Mouse (Mus musculus) liver, postnatal 0 days (tissue): ENCODE data around the gene Lmtk3. TPM values are rescaled to one million over a fixed set of nuclear protein-coding genes. Genes with fewer than 3 reads are reported as not detected.

Source experiments
- ATAC-seq: fragments of 200-750 bp; cut with Nextera tagmentation; 2 replicates; pipeline ENCODE4 v1.8.0; 2017; ENCODE audit warnings: mild to moderate bottlenecking, moderate library complexity
- DNase-seq: peaks from one replicate; pipeline ENCODE4 v3.0.0-alpha.2; 2016
- H3K27ac ChIP-seq: fragments of 300-500 bp; sonication (generic); 2 replicates; pipeline ENCODE4 v1.5.1; 2014; ENCODE audit warnings: antibody characterized with exemption, moderate library complexity, mild to moderate bottlenecking, low read depth
- H3K27me3 ChIP-seq: fragments of 300-500 bp; sonication (generic); 2 replicates; pipeline ENCODE4 v1.6.1; 2014; ENCODE audit warnings: low read length, control low read depth, mixed read lengths; ENCODE audit not compliant: insufficient read depth
- H3K36me3 ChIP-seq: fragments of 300-500 bp; sonication (generic); replicated peaks from 2 replicates; pipeline ENCODE4 v1.6.1; 2014; ENCODE audit warnings: mild to moderate bottlenecking, control low read depth, low read length, moderate library complexity, mixed read lengths; ENCODE audit not compliant: insufficient read depth
- H3K4me1 ChIP-seq: fragments of 300-500 bp; sonication (generic); 2 replicates; pipeline ENCODE4 v1.6.1; 2014; ENCODE audit warnings: antibody characterized with exemption, mild to moderate bottlenecking, control low read depth; ENCODE audit not compliant: insufficient read depth
- H3K4me2 ChIP-seq: fragments of 300-500 bp; sonication (generic); 2 replicates; pipeline ENCODE4 v1.6.1; 2014; ENCODE audit warnings: low read depth, mild to moderate bottlenecking, low read length, moderate library complexity, mixed read lengths
- H3K4me3 ChIP-seq: fragments of 300-500 bp; sonication (generic); 2 replicates; pipeline ENCODE4 v1.5.1; 2014; ENCODE audit warnings: low read depth, low read length
- H3K9ac ChIP-seq: fragments of 300-500 bp; sonication (generic); replicated peaks from 2 replicates; pipeline ENCODE4 v1.6.1; 2014; ENCODE audit warnings: mild to moderate bottlenecking, moderate library complexity
- H3K9me3 ChIP-seq: fragments of 300-500 bp; sonication (generic); 2 replicates; pipeline ENCODE4 v1.6.1; 2016; ENCODE audit warnings: mild to moderate bottlenecking, control low read depth, low read length, mixed read lengths
- CTCF ChIP-seq: sonication (generic); IDR thresholded peaks from 2 replicates; pipeline ENCODE4 v1.5.1; 2016; ENCODE audit warnings: antibody characterized with exemption, low read depth
- EP300 ChIP-seq: IDR thresholded peaks from 2 replicates; pipeline ENCODE4 v1.6.1; 2016; ENCODE audit warnings: antibody characterized with exemption, low read depth, mild to moderate bottlenecking
- WGBS: fragments of 180-500 bp; shearing (Covaris S2); extraction: QIAGEN DNeasy Blood & Tissue Kit; methylation state at CpG from one replicate; pipeline ENCODE4 v1.1.7; 2014; ENCODE audit not compliant: insufficient replicate concordance; 5-methylcytosine and 5-hydroxymethylcytosine counted together
- polyA plus RNA-seq: library from polyadenylated mRNA; unstranded; fragments of >200 nt; fragmentation: Nextera tagmentation; extraction: Ambion mirVana; gene quantifications from 2 replicates; pipeline ENCODE4 v1.2.1, GENCODE M21; 2015

Gene Lmtk3
- polyA plus RNA-seq, 1 experiment from 2014 or later = not detected

DNA sequence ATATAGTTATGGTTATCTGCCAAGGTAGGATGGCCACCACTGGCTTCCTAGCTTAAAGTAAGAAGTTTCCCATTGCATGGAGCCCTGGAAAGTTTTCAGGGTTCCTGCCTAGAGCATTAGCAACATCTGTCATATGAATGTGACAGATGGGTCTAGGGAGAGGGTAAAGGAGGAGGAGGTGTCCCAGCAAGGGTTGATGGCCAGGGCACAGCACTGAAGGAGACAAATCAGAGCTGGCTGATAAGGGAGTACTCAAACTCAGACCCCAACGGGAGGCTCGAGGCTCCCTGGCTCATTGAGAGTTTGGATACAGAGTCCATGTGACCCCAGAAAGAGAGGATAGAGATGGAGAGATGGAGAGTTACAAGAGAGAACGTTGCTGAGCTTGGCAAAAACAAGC lies 67.1 kb downstream of the Lmtk3 start:
- Histone ChIP-seq H3K27ac (no peak overlapping the region), H3K9me3 (no peaks in the 10 kb centered on the region), H3K4me3 (no peak overlapping the region), H3K27me3 (no peaks in the 10 kb centered on the region), H3K36me3 (no peaks in the 10 kb centered on the region), H3K9ac (no peak overlapping the region), H3K4me2 (no peak overlapping the region), H3K4me1 (no peaks in the 10 kb centered on the region)
- 56% methylated on average over 3 of the region's 3 CpGs for WGBS
- no peak for TF ChIP-seq CTCF
- no peak for TF ChIP-seq EP300
- DNase-seq (no peak), ATAC-seq (no peak)

DNA sequence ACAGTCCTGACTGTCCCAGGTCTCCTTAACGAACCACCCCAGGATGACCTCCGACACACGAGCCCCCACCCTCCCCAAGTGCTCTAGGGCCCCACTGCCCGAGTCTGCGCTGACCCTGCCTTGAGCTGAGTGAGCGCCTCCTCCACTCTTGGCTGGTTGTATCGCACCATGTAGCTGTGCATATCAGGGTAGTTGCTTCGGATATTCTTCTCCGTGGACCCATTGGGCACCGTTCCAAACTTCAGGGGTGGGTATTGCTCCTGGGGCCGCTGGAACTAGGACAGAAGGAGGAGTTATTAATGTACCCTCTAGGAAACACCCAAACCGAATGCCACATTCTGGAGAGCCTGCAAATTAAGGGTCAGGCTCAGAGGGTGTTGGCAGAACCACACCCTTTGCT lies 69.6 kb downstream of the Lmtk3 start:
- Histone ChIP-seq H3K27ac (no peak overlapping the region), H3K9ac (no peak overlapping the region), H3K27me3 (peaks cover 21% of the 10 kb centered on the region), H3K9me3 (no peaks in the 10 kb centered on the region), H3K4me3 (no peak overlapping the region), H3K4me1 (peaks cover 7% of the 10 kb centered on the region; the same call in 1 of the 2 replicates), H3K4me2 (no peak overlapping the region), H3K36me3 (no peaks in the 10 kb centered on the region)
- TF ChIP-seq CTCF (no peak), EP300 (no peak)
- ATAC-seq (no peak), DNase-seq (no peak)
- 85% methylated on average over 12 of the region's 12 CpGs for WGBS

Other genes with a start within 250 kb of the Lmtk3 start
- gene Hsd17b14, start 228.8 kb upstream of the Lmtk3 start, polyA plus RNA-seq = 0.24 and 0.62 TPM in 2 replicates
- gene Bcat2, start 213.6 kb upstream of the Lmtk3 start, polyA plus RNA-seq = 32.3 and 38.9 TPM in 2 replicates
- 7.6 and 7.8 TPM in 2 replicates for gene Fgf21, start 168.2 kb upstream of the Lmtk3 start, polyA plus RNA-seq
- gene Fut1, start 166.4 kb upstream of the Lmtk3 start, polyA plus RNA-seq = 0.56 TPM in 1 of 2 replicates, not detected in the other
- 0.09 TPM in 1 of 2 replicates, not detected in the other for gene Izumo1, start 161.9 kb upstream of the Lmtk3 start, polyA plus RNA-seq
- 3.4 and 3.6 TPM in 2 replicates for gene Rasip1, start 156.2 kb upstream of the Lmtk3 start, polyA plus RNA-seq
- gene Mamstr, start 143.8 kb upstream of the Lmtk3 start, polyA plus RNA-seq = 0.31 and 0.54 TPM in 2 replicates
- not detected in 2 replicates for gene Fut2, start 117.3 kb upstream of the Lmtk3 start, polyA plus RNA-seq
- gene Ntn5, start 99.7 kb upstream of the Lmtk3 start, polyA plus RNA-seq = 0.07 TPM in 1 of 2 replicates, not detected in the other
- 0.04 TPM in 1 of 2 replicates, not detected in the other for gene Sec1, start 89.3 kb upstream of the Lmtk3 start, polyA plus RNA-seq
- 0.14 and 0.15 TPM in 2 replicates for gene Car11, start 83.9 kb upstream of the Lmtk3 start, polyA plus RNA-seq
- 3.6 and 5.2 TPM in 2 replicates for gene Dbp, start 78.7 kb upstream of the Lmtk3 start, polyA plus RNA-seq
- 494 and 510 TPM in 2 replicates for gene Rpl18, start 68.3 kb upstream of the Lmtk3 start, polyA plus RNA-seq
- gene Sphk2, start 65.7 kb upstream of the Lmtk3 start, polyA plus RNA-seq = 15.5 and 17.3 TPM in 2 replicates
- gene Fam83e, start 62.5 kb upstream of the Lmtk3 start, polyA plus RNA-seq = 0.13 TPM in 1 of 2 replicates, not detected in the other
- gene Spaca4, start 57.9 kb upstream of the Lmtk3 start, polyA plus RNA-seq = not detected in 2 replicates
- gene Sult2b1, start 931 bp downstream of the Lmtk3 start, polyA plus RNA-seq = 0.26 and 0.38 TPM in 2 replicates
- gene Cyth2, start 30.8 kb downstream of the Lmtk3 start, polyA plus RNA-seq = 21.4 and 24.2 TPM in 2 replicates
- gene Kcnj14, start 41.0 kb downstream of the Lmtk3 start, polyA plus RNA-seq = 0.11 and 0.32 TPM in 2 replicates
- 18.3 and 19.3 TPM in 2 replicates for gene Grwd1, start 47.2 kb downstream of the Lmtk3 start, polyA plus RNA-seq
- 33.9 and 37.3 TPM in 2 replicates for gene Kdelr1, start 89.0 kb downstream of the Lmtk3 start, polyA plus RNA-seq
- gene Grin2d, start 94.6 kb downstream of the Lmtk3 start, polyA plus RNA-seq = 0.02 and 0.05 TPM in 2 replicates
- gene Syngr4, start 113.0 kb downstream of the Lmtk3 start, polyA plus RNA-seq = 0.70 and 0.71 TPM in 2 replicates
- 3.5 and 4.3 TPM in 2 replicates for gene Tmem143, start 113.2 kb downstream of the Lmtk3 start, polyA plus RNA-seq
- 56.0 and 57.7 TPM in 2 replicates for gene Emp3, start 137.7 kb downstream of the Lmtk3 start, polyA plus RNA-seq
- 0.64 and 1.2 TPM in 2 replicates for gene Ccdc114, start 140.3 kb downstream of the Lmtk3 start, polyA plus RNA-seq
- 9.9 and 10.8 TPM in 2 replicates for gene Abcc6, start 246.6 kb downstream of the Lmtk3 start, polyA plus RNA-seq
- 18.4 and 19.9 TPM in 2 replicates for gene Nomo1, start 250.0 kb downstream of the Lmtk3 start, polyA plus RNA-seq